Comparison of ENCODE assay signal across 11 mouse cellular contexts in genomic region chr5:141084746-141085145, GRCm38 (mm10).
DNase-seq lines count a peak whose midpoint lies in the region; TF ChIP-seq lines count a peak whose summit lies in the region.
"Had no signal": no experiment of that assay in that cellular context is flagged by ENCODE, and none has a peak within 500 bp of the region (broad histone marks: within the 10 kb centered on the region; RNA-seq: fewer than 3 reads in every experiment).

No protein-coding gene starts in this region.

- 33% methylated on average over 7 of the region's 7 CpGs for WGBS in heart, embryonic 10.5 days
- 28% methylated on average over 7 of the region's 7 CpGs for WGBS in heart, adult 2 months
- 53% methylated on average over 7 of the region's 7 CpGs for WGBS in embryonic facial prominence, embryonic 10.5 days
- WGBS in macrophage (ENCODE audit: missing documents), result 7% methylated on average over 6 of the region's 7 CpGs

- peaks cover 4% of the 10 kb centered on the region; the same call in 1 of the 2 replicates for H3K4me1 ChIP-seq in heart, embryonic 10.5 days
- no peaks in the 10 kb centered on the region for H3K4me1 ChIP-seq in heart, adult 2 months (ENCODE audit: control insufficient read depth, insufficient read depth, low read length)
- peaks cover 10% of the 10 kb centered on the region for H3K4me1 ChIP-seq in embryonic facial prominence, embryonic 10.5 days
- H3K4me1 ChIP-seq: embryonic facial prominence, embryonic 13.5 days had no signal

- no peak for DNase-seq in heart, embryonic 10.5 days (ENCODE audit: low spot score)
- no peak for DNase-seq in heart, adult 2 months
- peak; percentile 68 for DNase-seq in A20 (ENCODE audit: low read depth, low spot score)
- DNase-seq in embryonic facial prominence, embryonic 10.5 days (ENCODE audit: low spot score), result peak; percentile 36
- DNase-seq in layer of hippocampus, adult 9-11 months, result no peak
- DNase-seq in layer of hippocampus, adult 18-20 months (ENCODE audit: low spot score in 2 of 2), result no peak
- no peak for DNase-seq in cerebellum, postnatal 36 days
- DNase-seq: adrenal gland, postnatal 14 days; left cerebral cortex, postnatal 4 days had no signal

- no peak overlapping the region for H3K9ac ChIP-seq in heart, adult 2 months (ENCODE audit: low read depth, low read length)
- H3K9ac ChIP-seq: embryonic facial prominence, embryonic 13.5 days had no signal

- no peak for TF ChIP-seq EP300 in heart, adult 2 months (IDR thresholded peaks at IDR 0.05; ENCODE audit: insufficient read depth, low read depth, low read length)

- no peak for TF ChIP-seq CTCF in heart, adult 2 months (IDR thresholded peaks at IDR 0.05)

- no peaks in the 10 kb centered on the region for H3K9me3 ChIP-seq in heart, embryonic 10.5 days
- no peaks in the 10 kb centered on the region for H3K9me3 ChIP-seq in embryonic facial prominence, embryonic 10.5 days
- H3K9me3 ChIP-seq: embryonic facial prominence, embryonic 13.5 days had no signal

- no peaks in the 10 kb centered on the region for H3K79me2 ChIP-seq in heart, adult 2 months (replicated peaks; ENCODE audit: control insufficient read depth, insufficient read depth, low read length)
- no peaks in the 10 kb centered on the region for H3K79me2 ChIP-seq in macrophage (ENCODE audit: inconsistent target)

- no peaks in the 10 kb centered on the region for H3K36me3 ChIP-seq in heart, embryonic 10.5 days
- H3K36me3 ChIP-seq in heart, adult 2 months (ENCODE audit: control insufficient read depth, insufficient read depth, low read length), result no peaks in the 10 kb centered on the region
- no peaks in the 10 kb centered on the region for H3K36me3 ChIP-seq in embryonic facial prominence, embryonic 10.5 days (replicated peaks)
- no peaks in the 10 kb centered on the region for H3K36me3 ChIP-seq in macrophage (ENCODE audit: inconsistent target)
- H3K36me3 ChIP-seq: embryonic facial prominence, embryonic 13.5 days had no signal

- no peak for TF ChIP-seq POLR2A in heart, adult 2 months (IDR thresholded peaks at IDR 0.05; ENCODE audit: insufficient read depth, low read depth, low read length)

- H3K27ac ChIP-seq in heart, embryonic 10.5 days, result peak overlapping the region; percentile 26; the same call in 1 of the 2 replicates
- no peak overlapping the region for H3K27ac ChIP-seq in heart, adult 2 months
- no peak overlapping the region for H3K27ac ChIP-seq in embryonic facial prominence, embryonic 10.5 days (replicated peaks)
- H3K27ac ChIP-seq in macrophage, result peak overlapping the region; percentile 46
- H3K27ac ChIP-seq: embryonic facial prominence, embryonic 13.5 days had no signal

- H3K4me3 ChIP-seq in heart, embryonic 10.5 days, result no peak overlapping the region
- no peak overlapping the region for H3K4me3 ChIP-seq in heart, adult 2 months
- no peak overlapping the region for H3K4me3 ChIP-seq in embryonic facial prominence, embryonic 10.5 days
- no peak overlapping the region for H3K4me3 ChIP-seq in macrophage (ENCODE audit: inconsistent target)
- H3K4me3 ChIP-seq: embryonic facial prominence, embryonic 13.5 days had no signal

- intact Hi-C loops in heart, adult 2 months (cut with DNase I), result no loop called here

- no peaks in the 10 kb centered on the region; the same call in 1 of the 2 replicates for H3K27me3 ChIP-seq in heart, embryonic 10.5 days (ENCODE audit: insufficient read depth, poor library complexity, severe bottlenecking)
- no peaks in the 10 kb centered on the region for H3K27me3 ChIP-seq in heart, adult 2 months (ENCODE audit: control insufficient read depth, insufficient read depth, low read length)
- no peaks in the 10 kb centered on the region for H3K27me3 ChIP-seq in embryonic facial prominence, embryonic 10.5 days (replicated peaks; ENCODE audit: low read depth, poor library complexity, severe bottlenecking)
- H3K27me3 ChIP-seq: embryonic facial prominence, embryonic 13.5 days had no signal

Comparison
In these comparisons a context has a peak if more than half of its experiments do, and no peak if none do; other contexts are left out.
1. H3K27ac ChIP-seq: peak in heart, embryonic 10.5 days (single experiment) and macrophage (single experiment); none in heart, adult 2 months (single experiment) and embryonic facial prominence, embryonic 10.5 days (single experiment).
2. DNase-seq: peak in A20 (single experiment) and embryonic facial prominence, embryonic 10.5 days (single experiment); none in heart, embryonic 10.5 days (single experiment), heart, adult 2 months (0 of 2), layer of hippocampus, adult 9-11 months (single experiment), layer of hippocampus, adult 18-20 months (0 of 2) and cerebellum, postnatal 36 days (0 of 2).